Mouse (Mus musculus): ENCODE results near the gene Zkscan8. TPM values are rescaled to one million over a fixed set of nuclear protein-coding genes. Genes with fewer than 3 reads are reported as not detected.

The Zkscan8 gene
- total RNA-seq, 1 experiment from 2014 or later: 6.9 TPM

Other genes with a start within 250 kb of the Zkscan8 start
- gene Gpx5, start 238.4 kb downstream of the Zkscan8 start, total RNA-seq (2017): not detected in 2 replicates
- not detected in 2 replicates for gene Gpx6, start 219.0 kb downstream of the Zkscan8 start, total RNA-seq (2017)
- not detected in 2 replicates for gene Olfr1367, start 184.2 kb downstream of the Zkscan8 start, total RNA-seq (2017)
- 2.3 and 2.7 TPM in 2 replicates for gene Zscan12, start 168.3 kb downstream of the Zkscan8 start, total RNA-seq (2017)
- gene Zkscan3, start 128.4 kb downstream of the Zkscan8 start, total RNA-seq (2017): 44.9 and 53.7 TPM in 2 replicates
- 0.23 and 0.37 TPM in 2 replicates for gene Pgbd1, start 90.1 kb downstream of the Zkscan8 start, total RNA-seq (2017)
- 32.8 and 34.2 TPM in 2 replicates for gene Zscan26, start 77.4 kb downstream of the Zkscan8 start, total RNA-seq (2017)
- 0.49 TPM in 1 of 2 replicates, not detected in the other for gene Nkapl, start 62.6 kb downstream of the Zkscan8 start, total RNA-seq (2017)
- gene Zkscan4, start 52.2 kb downstream of the Zkscan8 start, total RNA-seq (2017): not detected in 2 replicates
- gene Gm10065, start 51.7 kb downstream of the Zkscan8 start, total RNA-seq (2017): not detected in 2 replicates
- 1.1 and 1.7 TPM in 2 replicates for gene AK157302, start 35.9 kb downstream of the Zkscan8 start, total RNA-seq (2017)
- not detected in 2 replicates for gene Gm11273, start 29.7 kb downstream of the Zkscan8 start, total RNA-seq (2017)
- not detected in 2 replicates for gene Olfr1366, start 11.7 kb upstream of the Zkscan8 start, total RNA-seq (2017)
- not detected in 2 replicates for gene Olfr1535, start 28.8 kb upstream of the Zkscan8 start, total RNA-seq (2017)
- gene Olfr1364, start 50.6 kb upstream of the Zkscan8 start, total RNA-seq (2017): not detected in 2 replicates
- not detected in 2 replicates for gene Olfr1362, start 82.9 kb upstream of the Zkscan8 start, total RNA-seq (2017)
- gene Olfr11, start 111.4 kb upstream of the Zkscan8 start, total RNA-seq (2017): not detected in 2 replicates
- not detected in 2 replicates for gene Olfr1361, start 132.3 kb upstream of the Zkscan8 start, total RNA-seq (2017)
- not detected in 2 replicates for gene Olfr1360, start 146.3 kb upstream of the Zkscan8 start, total RNA-seq (2017)
- gene Olfr1359, start 167.0 kb upstream of the Zkscan8 start, total RNA-seq (2017): not detected in 2 replicates
- 14.4 and 16.0 TPM in 2 replicates for gene Hist1h2bl, start 185.0 kb upstream of the Zkscan8 start, total RNA-seq (2017)
- gene Hist1h2ai, start 185.3 kb upstream of the Zkscan8 start, total RNA-seq (2017): 351 and 359 TPM in 2 replicates
- 15.6 and 19.4 TPM in 2 replicates for gene Hist1h3h, start 186.5 kb upstream of the Zkscan8 start, total RNA-seq (2017)
- gene Hist1h2bm, start 190.9 kb upstream of the Zkscan8 start, total RNA-seq (2017): 6.6 and 8.0 TPM in 2 replicates
- 12.6 and 17.7 TPM in 2 replicates for gene Hist1h4j, start 203.9 kb upstream of the Zkscan8 start, total RNA-seq (2017)
- gene Hist1h4k, start 219.4 kb upstream of the Zkscan8 start, total RNA-seq (2017): 63.4 and 72.4 TPM in 2 replicates
- 70.6 and 79.9 TPM in 2 replicates for gene Hist1h2ak, start 222.7 kb upstream of the Zkscan8 start, total RNA-seq (2017)
- 99.6 and 105 TPM in 2 replicates for gene Hist1h2bn, start 223.0 kb upstream of the Zkscan8 start, total RNA-seq (2017)
- gene Hist1h1b, start 249.5 kb upstream of the Zkscan8 start, total RNA-seq (2017): 73.0 and 92.6 TPM in 2 replicates